Mouse (Mus musculus) cerebellum, adult 11 months (tissue): ENCODE data around the gene Fastkd3.
"Not testable (repeated sequence)": the region's sequence is repeated elsewhere in the genome, so short reads cannot be mapped to it uniquely, and the experiment has no call there.

Source experiments
- DNase-seq: peaks from one replicate; pipeline ENCODE4 v3.0.0; 2022

The Fastkd3 gene

GRCm38 (mm10) chr13:68581747-68582516, at the start of gene Fastkd3, which contains the start of gene Mtrr:
Gene Fastkd3, plus strand, starts transcription at chr13:68582234.
Gene Mtrr, minus strand, starts transcription at chr13:68582149.
- DNase-seq = peak; percentile 98

GRCm38 (mm10) chr13:68553391-68553790, 28.6 kb upstream of the Fastkd3 start:
- not testable (repeated sequence) for DNase-seq

- no peak for DNase-seq
Observed at GRCm38 (mm10) chr13:68568110-68568509, 13.9 kb upstream of the Fastkd3 start.

GRCm38 (mm10) chr13:68568548-68568947, 13.5 kb upstream of the Fastkd3 start:
- no peak for DNase-seq

- peak; percentile 26 for DNase-seq
Observed at GRCm38 (mm10) chr13:68569589-68570336, 12.3 kb upstream of the Fastkd3 start.

- no peak for DNase-seq
Observed at GRCm38 (mm10) chr13:68572247-68572646, 9.8 kb upstream of the Fastkd3 start.

- no peak for DNase-seq
Observed at GRCm38 (mm10) chr13:68572966-68573913, 8.8 kb upstream of the Fastkd3 start.

- DNase-seq = no peak
Observed at GRCm38 (mm10) chr13:68574398-68574797, 7.6 kb upstream of the Fastkd3 start.

GRCm38 (mm10) chr13:68577945-68578344, 4.1 kb upstream of the Fastkd3 start:
- DNase-seq = no peak

GRCm38 (mm10) chr13:68581086-68581740, 821 bp upstream of the Fastkd3 start:
- no peak for DNase-seq

- DNase-seq = peak; percentile 15
Observed at GRCm38 (mm10) chr13:68582517-68582780, 415 bp downstream of the Fastkd3 start.

- no peak for DNase-seq
Observed at GRCm38 (mm10) chr13:68583961-68584360, 1.9 kb downstream of the Fastkd3 start.

- no peak for DNase-seq
Observed at GRCm38 (mm10) chr13:68585441-68585840, 3.4 kb downstream of the Fastkd3 start.

- DNase-seq = no peak
Observed at GRCm38 (mm10) chr13:68588352-68588751, 6.3 kb downstream of the Fastkd3 start.

GRCm38 (mm10) chr13:68593797-68594196, 11.8 kb downstream of the Fastkd3 start:
- DNase-seq = no peak

- DNase-seq = no peak
Observed at GRCm38 (mm10) chr13:68597199-68597598, 15.2 kb downstream of the Fastkd3 start, which contains the start of gene 1700001L19Rik. Gene 1700001L19Rik, plus strand, starts transcription at chr13:68597421.

- DNase-seq = no peak
Observed at GRCm38 (mm10) chr13:68597667-68598066, 15.6 kb downstream of the Fastkd3 start.

- DNase-seq = no peak
Observed at GRCm38 (mm10) chr13:68598953-68599352, 16.9 kb downstream of the Fastkd3 start.

GRCm38 (mm10) chr13:68601184-68601583, 19.1 kb downstream of the Fastkd3 start:
- no peak for DNase-seq

- DNase-seq = no peak
Observed at GRCm38 (mm10) chr13:68603085-68603484, 21.1 kb downstream of the Fastkd3 start.

- no peak for DNase-seq
Observed at GRCm38 (mm10) chr13:68605689-68606126, 23.7 kb downstream of the Fastkd3 start.

- no peak for DNase-seq
Observed at GRCm38 (mm10) chr13:68607652-68608405, 25.8 kb downstream of the Fastkd3 start.
